Mouse (Mus musculus): Measurements from ENCODE around the gene 4932438A13Rik. TPM values are rescaled to one million over a fixed set of nuclear protein-coding genes. Genes with fewer than 3 reads are reported as not detected.

4932438A13Rik gene
- polyA plus RNA-seq, 1 experiment from 2014 or later = 45.0 TPM

- Histone ChIP-seq H3K27ac (ENCODE audit: low read length) (no peak overlapping the region), H3K9me3 (ENCODE audit: low read length) (no peaks in the 10 kb centered on the region)
- ATAC-seq (ENCODE audit: low FRiP score, low TSS enrichment) = no peak
Measured at GRCm38 (mm10) chr3:37073211-37073610, 210.3 kb downstream of the 4932438A13Rik start.

GRCm38 (mm10) chr3:37084860-37085259 lies 222.0 kb downstream of the 4932438A13Rik start:
- H3K9ac ChIP-seq (replicated peaks; ENCODE audit: low read length) = no peak overlapping the region
- no peak for ATAC-seq (ENCODE audit: low FRiP score, low TSS enrichment)
- no peaks in the 10 kb centered on the region for H3K27me3 ChIP-seq (ENCODE audit: insufficient read depth, low read length)
- H3K27ac ChIP-seq (ENCODE audit: low read length) = no peak overlapping the region
- no peaks in the 10 kb centered on the region for H3K9me3 ChIP-seq (ENCODE audit: low read length)
- H3K36me3 ChIP-seq (ENCODE audit: insufficient read depth, low read length) = no peaks in the 10 kb centered on the region
- H3K4me2 ChIP-seq (replicated peaks; ENCODE audit: low read depth, low read length) = no peak overlapping the region
- 78% methylated on average over 4 of the region's 4 CpGs for WGBS
- H3K4me3 ChIP-seq (ENCODE audit: low read length) = no peak overlapping the region
- H3K4me1 ChIP-seq (ENCODE audit: insufficient read depth, low read length) = no peaks in the 10 kb centered on the region

More at GRCm38 (mm10) chr3:37073211-37073610, 210.3 kb downstream of the 4932438A13Rik start:
- Histone ChIP-seq H3K4me3 (ENCODE audit: low read length) (no peak overlapping the region), H3K4me2 (replicated peaks; ENCODE audit: low read depth, low read length) (no peak overlapping the region), H3K36me3 (ENCODE audit: insufficient read depth, low read length) (no peaks in the 10 kb centered on the region), H3K27me3 (ENCODE audit: insufficient read depth, low read length) (no peaks in the 10 kb centered on the region), H3K4me1 (ENCODE audit: insufficient read depth, low read length) (no peaks in the 10 kb centered on the region), H3K9ac (replicated peaks; ENCODE audit: low read length) (no peak overlapping the region)

GRCm38 (mm10) chr3:37090721-37091120 lies 227.8 kb downstream of the 4932438A13Rik start:
- Histone ChIP-seq H3K36me3 (ENCODE audit: insufficient read depth, low read length) (no peaks in the 10 kb centered on the region), H3K4me2 (replicated peaks; ENCODE audit: low read depth, low read length) (no peak overlapping the region), H3K27me3 (ENCODE audit: insufficient read depth, low read length) (no peaks in the 10 kb centered on the region), H3K4me1 (ENCODE audit: insufficient read depth, low read length) (no peaks in the 10 kb centered on the region), H3K9ac (replicated peaks; ENCODE audit: low read length) (no peak overlapping the region), H3K4me3 (ENCODE audit: low read length) (no peak overlapping the region), H3K9me3 (ENCODE audit: low read length) (no peaks in the 10 kb centered on the region), H3K27ac (ENCODE audit: low read length) (no peak overlapping the region)
- no peak for ATAC-seq (ENCODE audit: low FRiP score, low TSS enrichment)

Other genes starting within 250 kb of the 4932438A13Rik start
- gene Bbs7, start 249.6 kb upstream of the 4932438A13Rik start, polyA plus RNA-seq (2015; fragmentation: Nextera tagmentation; extraction: Ambion mirVana) = 16.2 and 19.3 TPM in 2 replicates
- 4.8 and 6.8 TPM in 2 replicates for gene Trpc3, start 172.9 kb upstream of the 4932438A13Rik start, polyA plus RNA-seq (2015; fragmentation: Nextera tagmentation; extraction: Ambion mirVana)
- gene Adad1, start 200.4 kb downstream of the 4932438A13Rik start, polyA plus RNA-seq (2015; fragmentation: Nextera tagmentation; extraction: Ambion mirVana) = 0.15 and 0.17 TPM in 2 replicates

Data from kidney, embryonic 16.5 days (tissue).